Mouse (Mus musculus) stomach, embryonic 16.5 days (tissue): ENCODE results near the gene Lsp1. TPM values are rescaled to one million over a fixed set of nuclear protein-coding genes. Genes with fewer than 3 reads are reported as not detected.

ENCODE experiments used
- ATAC-seq: fragments of 200-750 bp; cut with Nextera tagmentation; 2 replicates; pipeline ENCODE4 v1.8.0; 2017; ENCODE audit warnings: moderate number of reproducible peaks, moderate TSS enrichment; ENCODE audit not compliant: insufficient read depth, low FRiP score
- H3K27ac ChIP-seq: fragments of 300-500 bp; sonication (generic); 2 replicates; pipeline ENCODE4 v1.5.1; 2014; ENCODE audit warnings: low read length
- H3K27me3 ChIP-seq: fragments of 300-500 bp; sonication (generic); 2 replicates; pipeline ENCODE4 v1.6.1; 2014; ENCODE audit warnings: low read length, control low read depth, mixed read lengths; ENCODE audit not compliant: control insufficient read depth, insufficient read depth
- H3K36me3 ChIP-seq: fragments of 300-500 bp; sonication (generic); 2 replicates; pipeline ENCODE4 v1.6.1; 2014; ENCODE audit warnings: low read length; ENCODE audit not compliant: control insufficient read depth, insufficient read depth
- H3K4me1 ChIP-seq: fragments of 300-500 bp; sonication (generic); 2 replicates; pipeline ENCODE4 v1.6.1; 2014; ENCODE audit warnings: low read length, control low read depth, mixed read lengths; ENCODE audit not compliant: control insufficient read depth, insufficient read depth
- H3K4me2 ChIP-seq: fragments of 300-500 bp; sonication (generic); 2 replicates; pipeline ENCODE4 v1.6.1; 2014; ENCODE audit warnings: low read depth, low read length, mixed read lengths
- H3K4me3 ChIP-seq: fragments of 300-500 bp; sonication (generic); replicated peaks from 2 replicates; pipeline ENCODE4 v1.5.1; 2014; ENCODE audit warnings: mild to moderate bottlenecking, low read length
- H3K9ac ChIP-seq: fragments of 300-500 bp; sonication (generic); 2 replicates; pipeline ENCODE4 v1.6.1; 2014; ENCODE audit warnings: low read length
- H3K9me3 ChIP-seq: fragments of 300-500 bp; sonication (generic); replicated peaks from 2 replicates; pipeline ENCODE4 v1.6.1; 2016; ENCODE audit warnings: low read length, control low read depth; ENCODE audit not compliant: control insufficient read depth
- WGBS: fragments of 180-500 bp; shearing (Covaris S2); extraction: QIAGEN DNeasy Blood & Tissue Kit; methylation state at CpG from one replicate; pipeline ENCODE4 v1.1.7; 2014; 5-methylcytosine and 5-hydroxymethylcytosine counted together
- polyA plus RNA-seq: library from polyadenylated mRNA; unstranded; fragments of >200 nt; fragmentation: Nextera tagmentation; extraction: Ambion mirVana; gene quantifications from 2 replicates; pipeline ENCODE4 v1.2.1, GENCODE M21; 2015

Lsp1 gene
- polyA plus RNA-seq, 1 experiment from 2014 or later: 216 TPM

- no peak within 1 kb of the TSS; the same call in 1 of the 2 replicates for H3K9ac ChIP-seq
- no peak; the same call in 1 of the 2 replicates for ATAC-seq
- peaks cover 8% of the 10 kb centered on the region; the same call in 1 of the 2 replicates for H3K36me3 ChIP-seq
- H3K27me3 ChIP-seq: no peaks in the 10 kb centered on the region
- H3K27ac ChIP-seq: peak within 1 kb of the TSS; percentile 18; the same call in 1 of the 2 replicates
- WGBS: 88% methylated on average over 2 of the region's 2 CpGs
- H3K4me3 ChIP-seq: no peak within 1 kb of the TSS
- no peaks in the 10 kb centered on the region for H3K4me1 ChIP-seq
- H3K4me2 ChIP-seq: no peak within 1 kb of the TSS
- no peaks in the 10 kb centered on the region for H3K9me3 ChIP-seq
Observed at GRCm38 (mm10) chr7:142498575-142498974, 38.0 kb downstream of the Lsp1 start, which contains the start of gene Tnnt3. Gene Tnnt3 (plus strand): TSS chr7:142498836.

- H3K4me2 ChIP-seq: no peak overlapping the region
- no peak for ATAC-seq
- no peak overlapping the region for H3K9ac ChIP-seq
- peaks cover 7% of the 10 kb centered on the region; the same call in 1 of the 2 replicates for H3K36me3 ChIP-seq
- WGBS: 59% methylated on average over 5 of the region's 5 CpGs
- no peak overlapping the region for H3K4me3 ChIP-seq
- H3K27ac ChIP-seq: peak overlapping the region; percentile 15; the same call in 1 of the 2 replicates
- H3K9me3 ChIP-seq: no peaks in the 10 kb centered on the region
- no peaks in the 10 kb centered on the region for H3K4me1 ChIP-seq
- no peaks in the 10 kb centered on the region for H3K27me3 ChIP-seq
Observed at GRCm38 (mm10) chr7:142499010-142499721, 38.6 kb downstream of the Lsp1 start.

GRCm38 (mm10) chr7:142500032-142500431, 39.4 kb downstream of the Lsp1 start:
- Histone ChIP-seq H3K4me3 (no peak overlapping the region), H3K4me1 (no peaks in the 10 kb centered on the region), H3K36me3 (no peaks in the 10 kb centered on the region), H3K4me2 (no peak overlapping the region), H3K27ac (no peak overlapping the region), H3K9me3 (no peaks in the 10 kb centered on the region), H3K27me3 (no peaks in the 10 kb centered on the region), H3K9ac (no peak overlapping the region)
- no peak for ATAC-seq
- WGBS: 79% methylated on average over 1 of the region's 1 CpGs

- no peak overlapping the region for H3K4me3 ChIP-seq
- peaks cover 16% of the 10 kb centered on the region for H3K4me1 ChIP-seq
- H3K4me2 ChIP-seq: no peak overlapping the region
- no peaks in the 10 kb centered on the region for H3K36me3 ChIP-seq
- 58% methylated on average over 4 of the region's 4 CpGs for WGBS
- no peak overlapping the region for H3K9ac ChIP-seq
- no peak overlapping the region for H3K27ac ChIP-seq
- H3K9me3 ChIP-seq: no peaks in the 10 kb centered on the region
- ATAC-seq: no peak
- H3K27me3 ChIP-seq: no peaks in the 10 kb centered on the region
Observed at GRCm38 (mm10) chr7:142503206-142503605, 42.6 kb downstream of the Lsp1 start.

- Histone ChIP-seq H3K9me3 (no peaks in the 10 kb centered on the region), H3K36me3 (no peaks in the 10 kb centered on the region), H3K27me3 (no peaks in the 10 kb centered on the region), H3K4me3 (no peak overlapping the region), H3K9ac (peak overlapping the region; percentile 48; the same call in 1 of the 2 replicates), H3K4me1 (peaks cover 32% of the 10 kb centered on the region), H3K4me2 (no peak overlapping the region), H3K27ac (no peak overlapping the region; the same call in none of the 2 replicates)
- 23% methylated on average over 2 of the region's 2 CpGs for WGBS
- ATAC-seq: peak; percentile 31; the same call in 1 of the 2 replicates
Observed at GRCm38 (mm10) chr7:142505942-142506341, 45.3 kb downstream of the Lsp1 start.

GRCm38 (mm10) chr7:142506501-142506900, 45.9 kb downstream of the Lsp1 start:
- H3K4me1 ChIP-seq: peaks cover 32% of the 10 kb centered on the region
- H3K36me3 ChIP-seq: no peaks in the 10 kb centered on the region
- H3K4me3 ChIP-seq: no peak overlapping the region
- peak overlapping the region; percentile 48; the same call in 1 of the 2 replicates for H3K9ac ChIP-seq
- WGBS: 41% methylated on average over 4 of the region's 4 CpGs
- ATAC-seq: peak; percentile 54
- H3K9me3 ChIP-seq: no peaks in the 10 kb centered on the region
- no peaks in the 10 kb centered on the region for H3K27me3 ChIP-seq
- H3K4me2 ChIP-seq: no peak overlapping the region
- H3K27ac ChIP-seq: no peak overlapping the region; the same call in 1 of the 2 replicates

- no peak overlapping the region for H3K4me2 ChIP-seq
- H3K4me3 ChIP-seq: no peak overlapping the region
- peaks cover 32% of the 10 kb centered on the region for H3K4me1 ChIP-seq
- WGBS: 95% methylated on average over 9 of the region's 9 CpGs
- no peak overlapping the region for H3K9ac ChIP-seq
- no peak for ATAC-seq
- H3K9me3 ChIP-seq: no peaks in the 10 kb centered on the region
- no peaks in the 10 kb centered on the region for H3K27me3 ChIP-seq
- H3K36me3 ChIP-seq: no peaks in the 10 kb centered on the region
- H3K27ac ChIP-seq: no peak overlapping the region
Observed at GRCm38 (mm10) chr7:142507453-142507852, 46.8 kb downstream of the Lsp1 start.

- peak overlapping the region; percentile 96 for H3K27ac ChIP-seq
- no peak for ATAC-seq
- peaks cover 32% of the 10 kb centered on the region for H3K4me1 ChIP-seq
- no peak overlapping the region for H3K4me3 ChIP-seq
- H3K9me3 ChIP-seq: no peaks in the 10 kb centered on the region
- peak overlapping the region; percentile 38; the same call in 1 of the 2 replicates for H3K9ac ChIP-seq
- no peaks in the 10 kb centered on the region for H3K27me3 ChIP-seq
- no peak overlapping the region for H3K4me2 ChIP-seq
- no peaks in the 10 kb centered on the region for H3K36me3 ChIP-seq
- 14% methylated on average over 14 of the region's 14 CpGs for WGBS
Observed at GRCm38 (mm10) chr7:142509518-142509917, 48.9 kb downstream of the Lsp1 start.

- H3K36me3 ChIP-seq: no peaks in the 10 kb centered on the region
- H3K27me3 ChIP-seq: no peaks in the 10 kb centered on the region
- peaks cover 33% of the 10 kb centered on the region for H3K4me1 ChIP-seq
- H3K4me3 ChIP-seq: no peak overlapping the region
- ATAC-seq: peak; percentile 39; the same call in 1 of the 2 replicates
- 21% methylated on average over 12 of the region's 12 CpGs for WGBS
- peak overlapping the region; percentile 96 for H3K27ac ChIP-seq
- H3K9me3 ChIP-seq: no peaks in the 10 kb centered on the region
- no peak overlapping the region for H3K4me2 ChIP-seq
- peak overlapping the region; percentile 60 for H3K9ac ChIP-seq
Observed at GRCm38 (mm10) chr7:142510021-142510777, 49.6 kb downstream of the Lsp1 start.
